Comparison of ENCODE assay signal across 23 mouse cellular contexts in genomic region chr17:82331429-82331828, GRCm38 (mm10).
DNase-seq lines count a peak whose midpoint lies in the region; ATAC-seq and TF ChIP-seq lines count a peak whose summit lies in the region.
"Had no signal": no experiment of that assay in that cellular context is flagged by ENCODE, and none has a peak within 500 bp of the region (broad histone marks: within the 10 kb centered on the region; RNA-seq: fewer than 3 reads in every experiment).

No protein-coding gene starts in this region.

- no peak for ATAC-seq in monocyte, adult 5-6 weeks (replicated peaks; ENCODE audit: insufficient number of reproducible peaks, low FRiP score, low TSS enrichment, poor library complexity, severe bottlenecking)
- ATAC-seq: activated CD4-positive, CD25-positive, alpha-beta regulatory T cell, adult 4 months; forebrain, embryonic 14.5 days; forebrain, embryonic 16.5 days had no signal

- no peaks in the 10 kb centered on the region for H3K36me3 ChIP-seq in ES-E14 (ENCODE audit: control insufficient read depth, insufficient read depth, low read length, poor library complexity, severe bottlenecking)
- H3K36me3 ChIP-seq: embryonic facial prominence, embryonic 13.5 days; embryonic facial prominence, embryonic 15.5 days; forebrain, embryonic 10.5 days; forebrain, embryonic 12.5 days had no signal

- H3K9me3 ChIP-seq in ES-E14 (ENCODE audit: control insufficient read depth, insufficient read depth, low read depth, low read length): no peaks in the 10 kb centered on the region
- H3K9me3 ChIP-seq: embryonic facial prominence, embryonic 13.5 days; embryonic facial prominence, embryonic 15.5 days; forebrain, embryonic 10.5 days; forebrain, embryonic 12.5 days had no signal

- no peak overlapping the region for H3K27ac ChIP-seq in ES-E14 (ENCODE audit: insufficient read depth, low read depth, low read length, poor library complexity, severe bottlenecking)
- H3K27ac ChIP-seq: embryonic facial prominence, embryonic 13.5 days; embryonic facial prominence, embryonic 15.5 days; forebrain, embryonic 10.5 days; forebrain, embryonic 12.5 days had no signal

- H3K9ac ChIP-seq in ES-E14 (ENCODE audit: insufficient read depth, low read depth, low read length, poor library complexity, severe bottlenecking): no peak overlapping the region
- H3K9ac ChIP-seq: embryonic facial prominence, embryonic 13.5 days; embryonic facial prominence, embryonic 15.5 days; forebrain, embryonic 12.5 days had no signal

- H3K4me3 ChIP-seq in ES-E14 (ENCODE audit: insufficient read depth in 1 of 2, low read depth in 1 of 2, low read length in 2 of 2, poor library complexity in 1 of 2, severe bottlenecking in 1 of 2): no peak overlapping the region
- H3K4me3 ChIP-seq: embryonic facial prominence, embryonic 13.5 days; embryonic facial prominence, embryonic 15.5 days; erythroblast, embryonic 14.5 days; forebrain, embryonic 10.5 days; forebrain, embryonic 12.5 days had no signal

- DNase-seq in ES-E14 (ENCODE audit: low read depth, low spot score): no peak
- DNase-seq in WW6 (ENCODE audit: low read depth, low spot score): peak; percentile 13
- DNase-seq in frontal cortex, adult 2 months (ENCODE audit: extremely low spot score in 1 of 2, low spot score in 1 of 2): no peak
- DNase-seq in layer of hippocampus, adult 9-11 months: no peak
- DNase-seq: adrenal gland, adult 8-10 months; adrenal gland, postnatal 14 days; adrenal gland, postnatal 36 days; cerebellum, adult 11 months; cerebellum, adult 18-20 months; cerebellum, adult 8-10 months; cerebellum, adult 9-11 months; cerebellum, postnatal 14 days; cerebellum, postnatal 36 days; embryo, embryonic 11 days had no signal

- no peaks in the 10 kb centered on the region; a peak in 1 of 4 replicates for H3K4me1 ChIP-seq in ES-E14 (ENCODE audit: control insufficient read depth in 2 of 2, insufficient read depth in 2 of 2, low read length in 2 of 2, poor library complexity in 1 of 2)
- H3K4me1 ChIP-seq: embryonic facial prominence, embryonic 13.5 days; embryonic facial prominence, embryonic 15.5 days; forebrain, embryonic 10.5 days; forebrain, embryonic 12.5 days had no signal

- in situ Hi-C loops in ES-E14 (cut with MboI; ENCODE audit: low sequenced_read_pairs in 2 of 2, unreplicated experiment in 2 of 2): no loop called here

TF ChIP-seq in ES-E14, 5 proteins besides CTCF, POLR2A, EP300 and RAD21:
- TF ChIP-seq ZNF384 (IDR thresholded peaks at IDR 0.05; ENCODE audit: low read depth, low read length) (peak; percentile 51; the same call in 1 of the 2 replicates), HCFC1 (IDR thresholded peaks at IDR 0.05; ENCODE audit: borderline replicate concordance, insufficient read depth, low read length) (no peak)
